Mouse (Mus musculus) embryonic facial prominence, embryonic 11.5 days (tissue): ENCODE measurements at regions not wholly inside any gene's neighbourhood (a gene's known extent, or its start where the extent isn't known, plus 50 kb on each side); places are given as distances from the start of the nearest gene placed in this dataset.

Source experiments
- ATAC-seq: fragments of 200-750 bp; cut with Nextera tagmentation; replicated peaks from 2 replicates; pipeline ENCODE4 v1.8.0; 2017; ENCODE audit warnings: low read depth; ENCODE audit not compliant: insufficient number of reproducible peaks, low FRiP score, low TSS enrichment
- DNase-seq: peaks from one replicate; pipeline ENCODE4 v3.0.0-alpha.2; 2015; ENCODE audit warnings: low spot score
- H3K27ac ChIP-seq: fragments of 300-500 bp; sonication (generic); replicated peaks from 2 replicates; pipeline ENCODE4 v1.5.1; 2014; ENCODE audit warnings: mild to moderate bottlenecking, low read depth, low read length, control low read depth
- H3K27me3 ChIP-seq: fragments of 300-500 bp; sonication (generic); 2 replicates; pipeline ENCODE4 v1.6.1; 2014; ENCODE audit warnings: mild to moderate bottlenecking, low read length, moderate library complexity, mixed read lengths; ENCODE audit not compliant: control insufficient read depth, insufficient read depth
- H3K36me3 ChIP-seq: fragments of 300-500 bp; sonication (generic); replicated peaks from 2 replicates; pipeline ENCODE4 v1.6.1; 2014; ENCODE audit warnings: low read depth, mild to moderate bottlenecking, low read length, moderate library complexity, mixed read lengths; ENCODE audit not compliant: control insufficient read depth, insufficient read depth
- H3K4me1 ChIP-seq: fragments of 300-500 bp; sonication (generic); 2 replicates; pipeline ENCODE4 v1.6.1; 2014; ENCODE audit warnings: low read length, mixed read lengths; ENCODE audit not compliant: control insufficient read depth, insufficient read depth
- H3K4me2 ChIP-seq: fragments of 300-500 bp; sonication (generic); 2 replicates; pipeline ENCODE4 v1.6.1; 2014; ENCODE audit warnings: low read depth, mild to moderate bottlenecking, control low read depth, low read length, moderate library complexity
- H3K4me3 ChIP-seq: fragments of 300-500 bp; sonication (generic); 2 replicates; pipeline ENCODE4 v1.5.1; 2014; ENCODE audit warnings: low read depth, low read length, control low read depth
- H3K9ac ChIP-seq: fragments of 300-500 bp; sonication (generic); replicated peaks from 2 replicates; pipeline ENCODE4 v1.6.1; 2014; ENCODE audit warnings: mild to moderate bottlenecking, control low read depth, low read length
- H3K9me3 ChIP-seq: fragments of 300-500 bp; sonication (generic); replicated peaks from 2 replicates; pipeline ENCODE4 v1.6.1; 2016; ENCODE audit warnings: mild to moderate bottlenecking, low read length, inconsistent platforms, mixed read lengths; ENCODE audit not compliant: control insufficient read depth
- whole genome bisulfite sequencing: fragments of 180-500 bp; shearing (Covaris S2); extraction: QIAGEN DNeasy Blood & Tissue Kit; methylation state at CpG from one replicate; pipeline ENCODE4 v1.1.7; 2014; 5-methylcytosine and 5-hydroxymethylcytosine counted together

GRCm38 (mm10) chr19:42673133-42673532 lies 60.5 kb upstream of the Loxl4 start:
- H3K4me2 ChIP-seq, result no peak overlapping the region
- no peak for DNase-seq
- no peaks in the 10 kb centered on the region for H3K27me3 ChIP-seq
- ATAC-seq, result 0 out of 2 replicates have a peak, but pooled peaks have one; percentile 42
- H3K4me1 ChIP-seq, result peaks cover 6% of the 10 kb centered on the region
- WGBS, result 40% methylated on average over 9 of the region's 9 CpGs
- H3K36me3 ChIP-seq, result no peaks in the 10 kb centered on the region
- H3K27ac ChIP-seq, result no peak overlapping the region
- H3K9me3 ChIP-seq, result no peaks in the 10 kb centered on the region
- no peak overlapping the region for H3K4me3 ChIP-seq
- no peak overlapping the region for H3K9ac ChIP-seq

- Histone ChIP-seq H3K4me3 (no peak overlapping the region), H3K4me2 (no peak overlapping the region), H3K27ac (no peak overlapping the region), H3K4me1 (peaks cover 6% of the 10 kb centered on the region), H3K9me3 (no peaks in the 10 kb centered on the region), H3K36me3 (no peaks in the 10 kb centered on the region), H3K9ac (no peak overlapping the region), H3K27me3 (no peaks in the 10 kb centered on the region)
- ATAC-seq (no peak), DNase-seq (no peak)
- WGBS, result 77% methylated on average over 6 of the region's 6 CpGs
Observed at GRCm38 (mm10) chr19:42669886-42670285, 57.3 kb upstream of the Loxl4 start.

- no peak overlapping the region for H3K27ac ChIP-seq
- H3K36me3 ChIP-seq, result no peaks in the 10 kb centered on the region
- no peak for DNase-seq
- WGBS, result 70% methylated on average over 14 of the region's 14 CpGs
- H3K9ac ChIP-seq, result no peak overlapping the region
- H3K27me3 ChIP-seq, result no peaks in the 10 kb centered on the region
- no peak for ATAC-seq
- no peaks in the 10 kb centered on the region for H3K9me3 ChIP-seq
- no peak overlapping the region for H3K4me2 ChIP-seq
- H3K4me3 ChIP-seq, result no peak overlapping the region
- peaks cover 6% of the 10 kb centered on the region for H3K4me1 ChIP-seq
Observed at GRCm38 (mm10) chr19:42668385-42669098, 55.9 kb upstream of the Loxl4 start.

GRCm38 (mm10) chr19:42666906-42667305 lies 54.3 kb upstream of the Loxl4 start:
- H3K4me2 ChIP-seq, result no peak overlapping the region
- DNase-seq (no peak), ATAC-seq (no peak)
- 80% methylated on average over 5 of the region's 5 CpGs for WGBS
- no peaks in the 10 kb centered on the region for H3K27me3 ChIP-seq
- no peaks in the 10 kb centered on the region for H3K9me3 ChIP-seq
- no peaks in the 10 kb centered on the region for H3K36me3 ChIP-seq
- H3K4me1 ChIP-seq, result peaks cover 6% of the 10 kb centered on the region
- no peak overlapping the region for H3K4me3 ChIP-seq
- no peak overlapping the region for H3K27ac ChIP-seq
- H3K9ac ChIP-seq, result no peak overlapping the region
